Mouse (Mus musculus) CD4-positive, CD25-positive, alpha-beta regulatory T cell, adult 2 months (primary cell): Measurements from ENCODE around the gene Gm28053.
A peak's percentile ranks its signal among the peaks of the same experiment; 100 is the strongest.
"Not testable (repeated sequence)": the region's sequence is repeated elsewhere in the genome, so short reads cannot be mapped to it uniquely, and the experiment has no call there.

Experiments
- DNase-seq: peaks from one replicate; pipeline ENCODE4 v3.0.0-alpha.2; 2012; ENCODE audit warnings: low read depth, low spot score

The Gm28053 gene

GRCm38 (mm10) chr6:48718455-48718854 lies at the start of gene Gm28053, which contains the start of gene Gimap7:
TSS of gene Gm28053 (plus strand) at chr6:48718607.
TSS of gene Gimap7 (plus strand) at chr6:48718621.
- DNase-seq, result peak; percentile 93

GRCm38 (mm10) chr6:48669446-48669969 lies 48.9 kb upstream of the Gm28053 start:
- peak; percentile 55 for DNase-seq

- DNase-seq, result peak; percentile 64
These were observed 43.9 kb upstream of the Gm28053 start for GRCm38 (mm10) chr6:48674291-48675058.

- DNase-seq, result no peak
These were observed 42.9 kb upstream of the Gm28053 start for GRCm38 (mm10) chr6:48675400-48675930.

GRCm38 (mm10) chr6:48675931-48676859 lies 42.2 kb upstream of the Gm28053 start, which contains the start of gene Gimap9:
TSS of gene Gimap9 (plus strand) at chr6:48676129.
- DNase-seq, result peak; percentile 89

GRCm38 (mm10) chr6:48676860-48677415 lies 41.5 kb upstream of the Gm28053 start:
- peak; percentile 33 for DNase-seq

GRCm38 (mm10) chr6:48677492-48678345 lies 40.7 kb upstream of the Gm28053 start:
- DNase-seq, result peak; percentile 57

- no peak for DNase-seq
These were observed 40.0 kb upstream of the Gm28053 start for GRCm38 (mm10) chr6:48678391-48678790.

GRCm38 (mm10) chr6:48679701-48680100 lies 38.7 kb upstream of the Gm28053 start:
- DNase-seq, result peak; percentile 66

- peak; percentile 85 for DNase-seq
These were observed 38.0 kb upstream of the Gm28053 start for GRCm38 (mm10) chr6:48680421-48680820.

GRCm38 (mm10) chr6:48681472-48682090 lies 36.8 kb upstream of the Gm28053 start:
- DNase-seq, result peak; percentile 78

GRCm38 (mm10) chr6:48682271-48682670 lies 36.1 kb upstream of the Gm28053 start:
- peak; percentile 35 for DNase-seq

GRCm38 (mm10) chr6:48683263-48683821 lies 35.1 kb upstream of the Gm28053 start:
- DNase-seq, result not testable (repeated sequence)

GRCm38 (mm10) chr6:48684319-48684718 lies 34.1 kb upstream of the Gm28053 start, which contains the start of gene Gimap4:
TSS of gene Gimap4 (plus strand) at chr6:48684549.
- peak; percentile 74 for DNase-seq

- DNase-seq, result no peak
These were observed 33.6 kb upstream of the Gm28053 start for GRCm38 (mm10) chr6:48684806-48685205.

GRCm38 (mm10) chr6:48685251-48685650 lies 33.2 kb upstream of the Gm28053 start:
- DNase-seq, result peak; percentile 54

GRCm38 (mm10) chr6:48685694-48686665 lies 32.4 kb upstream of the Gm28053 start:
- peak; percentile 52 for DNase-seq

- peak; percentile 51 for DNase-seq
These were observed 31.3 kb upstream of the Gm28053 start for GRCm38 (mm10) chr6:48687077-48687476.
